Mouse (Mus musculus) lung, postnatal 36 days (tissue): Measurements from ENCODE around the gene Myo5a.

Source experiments
- DNase-seq: peaks from one replicate; pipeline ENCODE4 v3.0.0; 2022; ENCODE audit warnings: mixed read lengths

The Myo5a gene

DNA sequence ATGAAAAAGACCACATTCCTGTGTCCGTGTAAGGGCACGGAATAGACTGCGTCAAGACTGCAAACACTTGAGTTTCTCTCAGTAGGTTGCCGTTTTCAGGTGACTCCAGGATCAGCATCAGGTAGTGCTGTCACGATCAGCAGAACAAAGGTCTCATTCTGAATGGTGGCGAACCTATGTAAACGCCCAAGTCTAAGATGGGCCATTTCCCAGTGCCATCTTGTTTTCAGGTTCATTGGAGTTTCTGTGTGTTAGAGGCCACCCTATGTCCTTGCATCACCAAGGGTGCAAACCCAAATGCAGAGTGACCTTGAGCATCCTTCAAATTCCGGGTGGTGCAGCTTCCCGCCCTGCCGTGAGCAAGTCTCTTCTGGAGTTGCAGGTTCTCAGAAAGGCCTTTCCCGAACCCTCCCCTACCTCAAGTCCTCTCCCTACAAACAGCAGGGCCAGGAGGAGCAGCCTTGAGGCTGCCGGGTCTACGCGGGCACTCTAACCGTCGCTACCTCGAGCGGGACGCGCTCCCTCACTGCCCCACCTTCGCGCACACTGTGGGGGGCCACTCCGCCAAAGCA lies at the start of gene Myo5a:
Gene Myo5a (plus strand): TSS at position 559 of the 572 bp plus-strand sequence.
- DNase-seq = no peak

DNA sequence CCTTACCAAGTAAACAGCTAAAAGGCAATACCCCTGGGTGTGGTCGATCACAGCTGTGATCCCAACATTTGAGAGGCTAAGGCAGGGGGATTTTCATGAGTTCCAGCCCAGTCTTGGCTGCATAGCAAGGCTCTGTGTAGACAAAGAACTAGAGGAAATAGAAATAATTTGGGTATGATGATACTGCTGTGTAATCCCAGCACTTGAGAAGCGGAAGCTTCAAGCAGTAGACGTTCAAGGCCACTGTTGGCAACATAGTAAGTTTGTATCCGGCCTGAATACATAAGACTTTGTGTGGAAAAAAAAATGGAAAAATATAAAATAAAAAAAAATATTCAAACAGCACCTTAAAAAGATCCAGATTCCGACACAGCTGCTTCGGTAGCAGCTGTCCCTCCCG lies 48.3 kb upstream of the Myo5a start:
- DNase-seq = no peak

DNA sequence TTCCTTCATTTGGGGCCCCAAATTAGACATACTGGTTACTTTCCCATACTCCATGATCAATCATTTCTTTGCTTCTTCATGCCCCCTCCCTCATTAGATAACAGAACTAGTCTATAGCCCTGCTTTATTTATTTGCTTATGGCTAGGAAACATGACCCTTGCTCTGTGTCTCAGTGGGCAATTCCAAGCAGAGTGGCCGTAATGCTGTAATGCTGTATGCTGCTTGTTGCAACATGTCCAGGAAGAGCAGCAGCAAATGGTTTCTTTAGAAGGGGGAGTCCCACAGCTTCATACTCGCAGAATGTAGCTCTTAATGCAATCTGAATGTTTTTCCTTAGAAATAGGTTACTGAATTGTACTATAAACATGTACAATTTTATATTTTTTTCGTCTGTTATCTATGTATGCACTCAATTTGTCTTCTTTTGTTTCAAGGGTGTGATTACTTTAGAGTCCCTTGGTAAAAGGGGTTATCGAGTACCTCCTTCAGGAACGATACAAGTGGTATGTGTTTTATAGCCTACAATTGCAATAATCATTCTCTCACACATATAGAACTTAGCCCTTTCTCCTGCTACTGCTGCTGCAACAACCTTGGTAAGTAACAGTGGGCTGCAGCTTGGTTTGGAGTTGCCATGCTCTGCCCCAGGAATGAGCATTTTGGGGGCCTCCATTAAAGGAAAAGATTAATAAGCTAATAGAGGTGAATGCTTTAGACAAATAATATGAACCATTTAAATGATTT lies 47.5 kb upstream of the Myo5a start:
- DNase-seq = no peak

DNA sequence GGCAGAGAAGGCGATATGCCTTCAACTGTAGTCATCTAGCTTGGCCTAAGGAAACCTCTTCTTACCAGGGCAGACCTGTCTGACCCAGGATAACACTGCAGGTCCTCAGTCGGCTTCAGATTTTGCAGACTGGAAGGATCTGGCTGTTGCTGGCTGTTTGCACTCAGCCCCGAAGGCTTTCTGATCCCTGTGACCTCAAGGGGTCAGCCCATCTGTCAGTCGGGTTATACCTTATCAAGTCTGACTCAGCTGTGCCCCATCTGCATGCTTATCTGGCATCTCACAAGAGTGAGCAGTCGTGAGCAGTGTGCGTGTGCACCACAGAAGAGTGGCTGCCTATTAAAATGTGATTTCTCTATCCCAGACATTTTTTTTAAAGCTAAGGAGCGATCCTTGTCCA lies 46.7 kb upstream of the Myo5a start:
- no peak for DNase-seq

GRCm38 (mm10) chr9:75025689-75026088 lies 45.1 kb upstream of the Myo5a start:
- peak; percentile 14 for DNase-seq

GRCm38 (mm10) chr9:75032408-75032807 lies 38.4 kb upstream of the Myo5a start:
- no peak for DNase-seq

DNA sequence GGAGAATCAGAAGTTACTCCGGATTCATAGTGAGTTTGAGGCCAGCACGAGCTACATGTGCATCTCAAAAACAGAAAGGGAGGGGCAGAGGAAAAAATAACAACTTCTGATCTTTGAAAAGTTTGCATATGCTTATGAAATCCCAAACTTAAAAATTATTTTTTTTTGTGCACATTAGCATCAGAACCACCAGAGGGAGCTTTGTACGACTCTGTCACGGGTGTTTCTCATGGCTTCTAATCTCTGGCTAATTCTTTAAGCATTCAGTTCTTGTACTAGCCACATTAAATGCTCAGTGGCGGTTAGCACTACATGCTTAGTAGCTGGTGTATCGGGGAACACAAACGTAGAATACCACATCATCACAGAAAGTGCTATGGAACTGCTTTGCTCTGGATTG lies 37.7 kb upstream of the Myo5a start:
- DNase-seq = no peak

DNA sequence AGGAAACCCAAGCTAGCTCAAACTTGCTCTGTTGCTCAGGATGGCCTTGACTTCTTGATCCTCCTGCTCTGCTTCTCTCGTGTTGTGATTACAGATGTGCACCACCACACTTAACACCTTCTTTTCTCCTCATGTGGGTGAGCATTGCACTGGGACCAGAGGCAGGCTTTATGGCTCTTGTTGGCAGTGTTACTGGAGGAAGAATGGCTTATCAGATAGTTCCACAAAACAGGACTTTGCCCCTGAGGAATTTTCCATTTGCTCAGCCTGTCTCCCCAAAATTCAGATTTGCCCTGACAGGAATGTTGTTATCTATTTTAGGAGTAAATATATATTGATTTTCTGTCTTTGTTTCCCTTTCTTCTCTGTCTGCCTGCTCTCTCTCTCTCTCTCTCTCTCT lies 36.1 kb upstream of the Myo5a start:
- no peak for DNase-seq

DNA sequence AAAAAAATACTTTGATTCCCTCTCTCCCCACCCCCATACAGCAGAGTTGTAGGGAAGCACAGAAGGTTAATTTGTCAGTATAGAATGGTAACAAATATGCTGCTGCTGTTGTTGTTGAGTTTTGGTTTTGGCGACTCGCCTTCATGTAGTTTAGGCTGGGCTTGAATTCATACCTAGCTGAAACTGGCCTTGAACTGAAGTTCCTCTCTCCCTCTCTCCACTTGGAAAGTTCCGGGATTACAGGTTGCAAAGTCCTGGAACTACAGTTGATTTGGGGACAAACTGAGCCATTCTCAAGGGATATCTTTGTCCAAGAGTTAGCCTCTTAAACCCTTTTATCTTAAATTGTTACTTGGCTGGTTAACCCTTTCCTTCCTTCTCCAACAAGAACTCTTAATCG lies 34.9 kb upstream of the Myo5a start:
- no peak for DNase-seq

DNA sequence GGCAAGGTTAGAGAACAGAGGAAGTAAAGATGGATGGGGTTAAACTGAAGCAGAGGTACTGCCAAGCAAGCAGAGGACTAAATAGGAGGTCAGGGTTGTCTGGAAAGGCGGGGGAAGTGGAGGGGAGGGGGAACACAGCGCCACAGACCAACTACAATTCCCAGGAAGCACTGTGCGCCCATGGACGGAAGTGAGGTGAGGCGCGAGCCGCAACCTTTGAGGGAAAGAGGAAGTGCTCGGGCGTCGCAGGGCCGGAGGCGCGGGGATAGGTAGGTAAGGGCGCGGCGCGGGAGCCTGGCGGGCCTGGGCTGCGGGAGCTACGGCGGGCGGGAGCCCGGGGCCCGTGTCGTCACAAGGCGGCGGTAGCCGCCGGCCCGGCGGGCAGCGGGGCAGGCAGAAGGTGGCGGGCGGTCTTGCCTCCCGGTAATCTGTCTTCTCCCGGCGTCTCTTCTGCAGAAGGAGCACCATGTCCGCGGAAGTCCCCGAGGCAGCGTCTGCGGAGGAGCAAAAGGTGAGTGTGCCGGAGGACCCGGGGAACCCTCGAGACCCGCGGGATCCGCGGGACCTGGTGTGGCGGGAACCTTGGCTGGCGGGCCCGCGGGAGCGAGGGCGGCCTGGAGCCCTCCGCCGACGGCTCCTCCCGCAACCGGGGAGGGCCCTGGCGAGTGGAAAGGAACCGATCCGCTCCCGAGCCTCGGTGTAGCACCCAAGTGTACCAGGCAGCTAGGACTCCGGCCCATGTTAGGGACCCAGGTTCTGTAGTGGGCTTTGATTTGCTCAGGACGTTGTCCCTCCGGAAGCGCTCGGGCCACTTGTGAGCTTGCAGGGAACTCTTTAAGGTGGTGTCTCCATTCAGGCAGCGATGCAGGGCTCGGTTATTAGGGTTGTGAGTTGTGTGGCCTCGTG lies 33.1 kb upstream of the Myo5a start, which contains the start of gene Arpp19:
Gene Arpp19 (plus strand): TSS at position 164 of the 906 bp plus-strand sequence.
- peak; percentile 90 for DNase-seq

DNA sequence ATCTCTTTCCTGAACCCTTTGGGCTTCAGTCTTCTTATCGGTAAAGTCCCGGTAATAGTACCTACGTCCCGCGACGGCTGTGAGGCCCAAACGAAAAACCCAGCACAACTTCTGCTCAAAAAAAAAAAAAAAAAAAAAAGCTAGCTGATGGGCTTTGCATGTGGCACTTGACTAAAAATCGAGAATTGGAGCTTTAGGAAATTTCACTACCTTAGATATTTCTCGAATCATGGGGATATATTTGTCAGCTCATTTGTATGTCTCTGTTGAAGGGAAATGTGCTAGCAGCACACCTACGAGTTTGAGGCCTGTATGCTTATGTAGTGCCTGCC lies 32.5 kb upstream of the Myo5a start:
- DNase-seq = no peak

DNA sequence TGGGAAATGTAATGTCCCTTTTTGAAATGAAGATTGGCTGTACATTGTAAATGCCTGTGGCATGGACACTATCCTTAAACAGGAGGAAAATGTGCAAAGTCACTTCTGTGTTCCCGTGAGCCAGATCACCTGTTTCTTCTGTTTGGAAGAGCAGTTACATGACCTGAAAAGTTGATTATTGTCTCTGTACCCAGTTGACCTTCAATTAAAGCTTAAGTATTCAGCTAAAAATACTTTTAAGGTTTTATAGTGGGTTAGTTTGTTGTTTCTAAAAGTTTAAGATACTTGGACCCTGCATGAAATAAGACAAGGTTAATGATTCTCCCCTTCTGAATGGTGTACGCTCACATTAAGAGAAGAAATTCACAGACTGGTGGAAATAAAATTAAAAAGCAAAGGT lies 30.2 kb upstream of the Myo5a start:
- no peak for DNase-seq

- no peak for DNase-seq
These were observed 28.8 kb upstream of the Myo5a start for GRCm38 (mm10) chr9:75041840-75042525.

- no peak for DNase-seq
These were observed 27.6 kb upstream of the Myo5a start for GRCm38 (mm10) chr9:75043191-75043590.

DNA sequence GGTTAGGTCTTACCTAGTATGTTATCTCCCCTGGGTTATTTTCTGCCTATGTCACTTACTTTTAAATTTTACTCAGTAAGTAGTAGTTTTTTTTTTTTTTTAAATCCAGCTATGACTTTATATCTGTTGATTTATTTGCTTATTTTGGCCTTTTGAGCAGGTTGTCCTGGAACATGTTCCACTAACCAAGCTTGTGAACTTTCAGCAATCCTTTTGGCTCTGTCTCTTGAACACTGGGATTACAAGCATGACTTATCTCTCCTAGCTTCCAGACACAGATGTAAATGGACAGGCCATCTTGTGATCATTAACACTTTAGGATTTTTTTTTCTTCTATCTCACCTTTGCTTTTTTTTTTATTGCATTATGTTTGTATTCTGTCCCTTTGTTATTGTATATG lies 23.7 kb upstream of the Myo5a start:
- DNase-seq = no peak

DNA sequence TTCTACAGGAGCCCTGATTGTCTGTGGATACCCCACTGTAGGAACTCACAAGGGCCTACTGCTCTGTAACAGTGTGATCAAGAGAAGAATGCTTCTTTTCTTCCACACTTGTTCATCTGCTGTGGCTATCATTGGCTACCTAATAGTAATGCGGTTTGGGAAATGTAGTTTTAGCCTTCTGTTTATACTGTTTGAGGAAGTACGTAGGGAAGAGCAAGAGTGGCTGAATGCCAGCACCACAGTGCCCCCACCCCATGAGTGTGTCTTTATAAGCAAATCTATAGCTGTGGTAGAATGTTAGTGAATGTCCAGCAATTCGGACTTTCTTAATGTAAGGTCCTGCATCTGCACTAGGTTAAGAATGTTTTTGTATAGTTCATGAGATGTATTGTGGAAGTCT lies 21.7 kb upstream of the Myo5a start:
- peak; percentile 71 for DNase-seq

DNA sequence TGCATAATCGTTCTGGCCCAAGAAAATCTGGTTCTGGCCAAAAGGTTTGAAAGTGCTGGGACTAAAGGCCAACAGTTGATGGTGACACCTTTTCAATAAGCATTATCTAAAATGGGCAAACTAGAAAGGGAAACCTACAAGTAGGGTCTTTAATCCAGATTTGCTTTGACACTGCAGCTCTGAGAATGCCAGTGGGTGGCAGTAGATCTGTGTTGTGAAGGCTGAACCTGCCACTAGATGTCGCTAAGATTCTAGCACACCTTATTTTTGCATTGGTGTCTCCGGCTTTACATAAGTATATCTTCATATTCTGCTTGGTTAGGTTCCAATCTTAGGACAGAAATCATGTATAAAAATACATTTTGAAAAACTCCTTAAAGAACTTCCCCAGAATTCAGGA lies 20.8 kb upstream of the Myo5a start:
- DNase-seq = peak; percentile 91

DNA sequence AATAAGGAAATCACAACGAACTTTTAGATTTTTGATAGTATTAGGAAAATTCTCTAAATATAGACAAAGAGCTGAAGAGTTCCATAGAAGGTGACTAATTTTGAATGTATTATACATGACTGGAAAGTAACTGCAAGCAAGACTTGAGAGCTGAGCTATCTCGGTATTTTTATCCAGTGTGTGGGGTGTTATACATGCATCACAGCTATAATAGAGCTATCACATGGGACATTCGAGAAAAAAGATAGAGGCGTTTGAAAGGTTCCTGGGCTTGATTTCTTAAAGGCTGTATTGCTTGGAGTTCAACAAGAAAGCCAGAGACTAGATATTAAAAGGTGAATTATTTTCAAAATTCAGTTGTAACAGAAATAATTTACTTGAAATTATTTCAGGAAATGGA lies 19.0 kb upstream of the Myo5a start:
- no peak for DNase-seq

DNA sequence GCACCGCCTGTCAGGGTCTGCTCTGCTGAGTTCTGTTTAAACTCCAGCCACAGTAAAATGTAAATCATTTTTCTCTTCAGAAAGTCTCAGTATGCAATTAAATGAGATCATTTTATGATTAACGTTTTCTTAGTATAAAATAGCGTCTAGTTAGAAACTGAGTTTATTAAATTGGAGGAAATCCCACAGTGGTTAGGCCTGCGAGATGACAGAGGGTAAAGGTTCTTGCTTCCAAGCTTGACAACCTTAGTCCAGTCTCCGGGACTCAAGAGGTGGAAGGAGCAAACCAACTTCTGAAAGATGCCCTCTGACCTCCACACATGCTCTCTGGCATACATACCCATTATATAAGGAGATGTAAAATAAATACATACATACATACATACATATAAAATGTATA lies 15.8 kb upstream of the Myo5a start:
- DNase-seq = no peak

- peak; percentile 15 for DNase-seq
These were observed 6.0 kb upstream of the Myo5a start for GRCm38 (mm10) chr9:75064678-75065331.

GRCm38 (mm10) chr9:75071029-75071705 lies 352 bp downstream of the Myo5a start:
- DNase-seq = peak; percentile 75

DNA sequence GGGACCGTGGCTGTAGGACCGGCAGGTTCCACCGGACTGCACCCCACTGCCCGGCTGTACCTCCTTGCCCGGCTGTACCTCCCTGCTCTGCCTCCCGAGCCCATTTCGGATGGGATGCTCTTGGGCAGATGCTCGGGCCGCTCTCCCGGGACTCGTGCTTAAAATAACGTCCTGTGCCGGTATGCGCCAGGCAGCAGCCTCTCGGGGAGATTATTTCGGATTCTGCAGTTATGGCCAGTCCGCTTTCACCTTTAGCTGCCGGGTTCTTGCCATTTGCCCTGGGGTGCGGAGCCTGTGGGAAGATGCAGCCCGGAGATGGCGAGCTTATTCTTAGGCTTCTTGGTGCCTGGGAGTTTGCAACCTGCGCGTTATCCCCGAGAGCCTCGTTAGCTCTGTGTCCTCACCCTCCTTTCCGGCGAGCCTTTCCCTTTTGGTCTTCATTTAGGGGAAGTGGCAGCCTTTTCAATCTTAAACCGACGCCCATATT lies 934 bp downstream of the Myo5a start:
- DNase-seq = peak; percentile 33
